Mouse (Mus musculus) fat pad, adult 2 months (tissue): ENCODE data around the gene Cdcp1.
A peak's percentile ranks its signal among the peaks of the same experiment; 100 is the strongest.

ENCODE experiments used
- DNase-seq: peaks from one replicate; pipeline ENCODE4 v3.0.0-alpha.2; 2011; ENCODE audit warnings: low read depth, low spot score; ENCODE audit errors: extremely low read depth

Cdcp1 gene

DNA sequence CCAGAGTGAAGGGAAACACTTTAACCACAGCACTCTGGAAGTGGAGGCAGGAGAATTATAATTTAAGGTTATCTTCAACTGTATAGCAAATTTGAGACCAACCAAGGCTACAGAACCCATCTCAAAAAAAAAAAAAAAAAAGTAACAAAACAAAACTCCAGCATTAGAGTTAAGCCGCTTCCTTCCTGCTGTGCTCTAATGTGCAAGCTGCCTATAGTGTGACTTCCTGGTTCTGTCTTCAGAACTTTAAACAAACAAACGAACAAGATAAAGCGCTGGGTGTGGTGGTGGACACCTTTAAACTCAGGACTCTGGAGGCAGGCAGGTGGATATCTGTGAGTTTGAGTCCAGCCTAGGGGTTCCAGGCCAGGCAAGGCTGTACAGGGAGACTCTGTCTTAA lies 63.8 kb downstream of the Cdcp1 start:
- DNase-seq, result no peak

DNA sequence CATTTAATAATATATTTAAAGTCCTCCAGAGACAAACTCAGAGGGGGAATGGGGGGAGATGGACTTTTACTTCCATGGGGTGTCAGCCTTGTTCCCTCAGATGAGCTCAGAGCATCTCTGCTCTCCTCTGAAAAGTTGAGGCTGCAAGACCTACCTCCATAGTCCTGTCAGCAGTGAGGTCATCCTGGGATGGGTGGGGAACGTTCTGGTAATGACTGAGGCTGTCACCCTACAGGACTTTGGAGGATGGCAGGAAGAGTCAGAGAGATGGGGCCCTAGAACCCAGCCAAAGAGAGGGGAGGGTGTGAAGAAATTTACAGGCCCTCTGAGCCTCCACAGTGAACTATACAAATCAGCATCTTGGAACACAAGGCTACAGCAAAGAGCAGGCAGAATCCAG lies 64.3 kb downstream of the Cdcp1 start:
- DNase-seq, result no peak

DNA sequence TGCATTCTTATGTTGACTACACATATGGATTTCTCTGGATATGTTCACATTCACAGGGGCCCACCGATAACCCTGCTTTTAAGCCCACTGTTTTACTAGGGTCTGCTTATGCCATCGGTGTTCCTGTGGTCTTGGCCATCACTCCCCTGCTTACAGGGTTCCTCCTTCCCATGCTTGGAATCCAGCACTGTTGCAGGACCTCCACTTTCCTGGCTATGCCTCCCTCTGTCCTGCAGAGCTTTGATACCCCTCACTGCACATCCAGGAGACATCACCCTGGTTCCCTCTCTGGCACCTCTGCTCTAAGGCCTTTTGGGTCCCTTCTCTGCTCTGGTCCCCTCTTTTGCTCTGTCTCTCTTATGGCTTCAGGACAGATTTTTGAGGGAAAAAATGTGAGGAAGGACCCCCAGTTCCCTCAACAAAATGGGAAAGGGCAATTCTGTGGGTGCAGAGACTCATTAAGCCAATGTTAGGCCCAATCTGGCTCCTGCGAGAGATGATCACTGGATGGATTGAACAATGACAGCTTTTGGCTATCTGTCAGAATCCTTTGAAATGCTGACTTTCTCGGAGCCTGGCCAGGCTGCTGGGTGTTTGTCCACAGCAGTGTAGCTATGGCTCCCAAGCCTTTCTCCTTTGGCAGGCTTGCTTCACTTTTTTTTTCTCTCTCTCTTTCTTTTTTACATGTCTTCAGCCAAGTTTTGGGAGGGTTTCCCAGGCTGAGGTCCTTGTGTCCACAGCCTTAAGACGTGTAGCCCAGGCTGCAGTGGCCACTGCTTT lies 65.4 kb downstream of the Cdcp1 start, which contains the start of gene Clec3b:
Gene Clec3b (plus strand): TSS at position 706 of the 780 bp plus-strand sequence.
- DNase-seq, result no peak

DNA sequence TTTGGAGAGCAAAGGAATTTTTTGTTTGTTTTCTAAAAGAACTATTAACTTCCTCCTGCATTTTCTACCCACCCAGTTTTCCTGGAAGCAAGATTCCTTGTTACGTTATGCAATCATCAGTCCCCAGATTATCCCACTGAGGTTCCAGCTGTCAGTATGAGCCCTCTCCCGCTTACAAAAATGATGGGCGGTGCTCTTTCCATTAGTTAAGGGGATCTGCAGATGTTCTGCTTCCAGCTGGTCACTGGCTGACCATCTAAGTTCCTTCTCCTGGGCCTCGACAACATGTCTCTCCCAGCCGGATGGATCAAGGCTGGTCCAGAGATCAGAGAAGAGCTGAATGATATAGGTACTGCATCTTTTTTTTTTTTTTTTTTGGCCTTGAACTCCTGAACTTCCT lies 67.4 kb downstream of the Cdcp1 start:
- DNase-seq, result no peak

DNA sequence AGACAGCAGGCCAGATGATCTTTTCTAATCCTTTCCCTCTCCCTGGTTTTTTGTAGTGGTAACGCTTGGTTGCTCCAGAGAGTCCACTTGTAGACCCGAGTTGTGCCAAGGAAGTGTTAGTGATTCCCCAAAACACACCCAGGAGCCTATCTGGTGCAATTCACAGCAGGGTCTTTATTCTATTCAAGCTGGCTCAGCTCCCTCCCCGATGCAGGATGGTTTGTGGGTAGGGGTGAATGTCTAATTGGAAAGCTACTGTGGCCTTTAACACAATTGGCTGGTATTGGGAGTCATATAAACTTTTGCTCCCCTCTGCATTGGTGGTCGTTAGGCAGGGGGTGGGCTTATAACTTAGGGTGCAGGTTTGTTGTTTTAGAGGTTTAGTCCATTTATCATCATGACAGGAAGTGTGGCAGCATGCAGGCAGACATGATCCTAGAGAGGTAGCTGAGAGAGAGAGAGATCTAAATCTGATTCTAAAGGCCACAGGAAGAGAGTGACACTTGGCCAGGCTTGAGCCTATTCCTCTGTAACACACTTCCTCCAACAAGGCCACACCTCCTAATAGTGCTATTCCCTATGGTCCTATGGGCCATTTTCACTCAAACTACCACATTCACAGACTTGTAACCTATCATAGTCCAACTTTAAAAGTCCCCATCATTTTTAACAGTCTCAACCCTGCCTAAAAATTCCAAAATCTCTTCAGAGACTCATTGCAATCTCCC lies 75.8 kb downstream of the Cdcp1 start:
- DNase-seq, result no peak

DNA sequence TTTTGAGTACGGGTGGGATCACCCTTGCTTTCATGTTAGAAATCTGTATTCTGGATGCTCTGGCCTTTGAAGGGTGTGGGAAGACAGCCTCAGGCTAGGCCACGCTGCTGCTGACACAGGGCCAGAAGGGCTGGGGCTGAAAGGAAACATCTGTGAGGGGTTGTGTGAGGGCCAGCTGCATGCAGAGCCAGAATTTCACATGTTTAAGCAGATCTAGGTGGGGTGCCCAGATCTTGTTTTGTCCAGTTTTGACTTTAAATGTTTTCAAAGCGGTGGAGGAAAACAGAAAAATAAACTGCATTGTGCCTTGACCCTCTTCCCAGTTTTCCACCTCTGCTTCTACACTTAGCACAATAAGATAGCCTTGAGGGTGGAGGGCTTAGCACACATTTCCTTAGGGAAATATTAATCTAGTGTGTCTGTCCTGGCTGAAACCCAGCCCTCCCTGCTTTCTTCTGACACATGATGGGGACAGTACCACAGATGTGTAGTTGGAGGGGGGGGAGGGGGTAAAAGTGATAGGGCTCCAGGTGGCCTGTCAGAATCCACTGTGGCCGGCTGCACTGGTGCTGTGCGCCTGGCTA lies 76.9 kb downstream of the Cdcp1 start:
- DNase-seq, result no peak

DNA sequence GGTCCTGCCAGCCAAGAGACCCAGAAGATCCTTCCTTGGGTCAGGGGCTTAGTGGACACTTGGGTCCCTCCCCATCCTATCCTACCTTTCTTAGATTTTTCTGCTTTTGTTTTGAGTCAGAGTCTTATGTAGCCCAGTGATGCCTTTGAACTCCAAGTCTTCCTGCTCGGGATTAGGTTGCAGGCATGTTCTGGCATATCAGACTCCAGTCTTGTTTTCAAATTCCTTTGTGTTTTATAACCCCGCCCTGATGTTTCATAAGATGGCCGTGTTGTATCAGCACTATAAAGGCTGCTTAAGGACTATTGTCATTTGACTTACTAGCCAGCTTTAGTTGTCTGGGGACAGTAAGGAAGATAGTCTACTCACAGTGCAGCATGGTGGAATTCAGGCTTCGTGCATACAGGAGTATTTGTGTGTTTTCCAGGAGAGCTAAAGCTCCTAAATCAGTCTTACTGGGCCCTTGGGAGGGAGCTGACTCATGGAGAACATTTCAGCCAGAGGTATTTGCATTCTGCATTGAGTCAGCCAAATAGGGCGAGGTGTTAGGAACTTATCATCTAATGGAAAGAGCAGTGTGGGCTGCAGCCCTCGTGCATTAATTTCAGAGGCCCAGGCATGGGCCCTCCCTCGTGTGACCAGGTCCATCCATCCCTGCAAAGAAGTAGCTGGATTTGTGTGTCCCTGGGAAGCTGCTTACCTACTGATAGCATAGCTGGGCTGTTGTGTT lies 78.7 kb downstream of the Cdcp1 start:
- DNase-seq, result peak; percentile 71

DNA sequence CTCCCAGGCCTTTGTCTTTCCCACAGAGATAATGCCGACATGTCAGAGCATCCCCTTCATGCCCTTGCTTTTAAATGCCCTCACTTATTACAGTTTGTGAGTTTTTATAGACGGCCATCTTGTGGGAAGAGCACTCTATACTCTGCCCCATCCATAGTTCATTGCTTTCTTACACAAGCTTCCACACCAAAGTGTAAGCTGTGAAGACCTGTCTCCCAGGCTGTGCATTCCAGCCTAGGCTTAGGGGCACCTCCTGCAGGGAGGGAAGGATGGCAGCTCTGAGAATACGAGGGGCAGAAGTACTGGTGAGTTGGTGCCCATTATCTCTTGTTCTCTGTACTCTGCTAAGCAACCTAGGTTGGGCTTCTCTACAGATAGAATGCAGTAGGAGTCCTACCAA lies 82.8 kb downstream of the Cdcp1 start:
- no peak for DNase-seq

DNA sequence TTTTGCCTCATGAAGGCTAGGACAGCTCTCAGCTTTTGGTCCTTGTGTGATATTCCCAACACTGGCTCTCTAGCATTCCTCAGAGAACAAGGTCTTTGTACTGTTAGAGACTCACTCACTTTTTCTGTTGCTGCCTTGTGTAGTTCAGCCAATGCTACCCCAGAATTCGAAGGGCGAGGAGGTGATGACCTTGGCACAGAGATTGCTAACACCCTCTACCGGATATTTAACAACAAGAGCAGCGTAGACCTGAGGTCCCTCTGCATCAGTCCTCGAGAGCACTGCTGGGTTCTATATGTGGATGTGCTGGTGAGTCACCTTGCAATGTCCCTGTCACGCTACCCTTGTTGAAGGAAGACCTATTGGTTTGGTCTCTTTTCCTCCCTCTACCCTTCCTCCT lies 88.2 kb downstream of the Cdcp1 start:
- DNase-seq, result no peak

DNA sequence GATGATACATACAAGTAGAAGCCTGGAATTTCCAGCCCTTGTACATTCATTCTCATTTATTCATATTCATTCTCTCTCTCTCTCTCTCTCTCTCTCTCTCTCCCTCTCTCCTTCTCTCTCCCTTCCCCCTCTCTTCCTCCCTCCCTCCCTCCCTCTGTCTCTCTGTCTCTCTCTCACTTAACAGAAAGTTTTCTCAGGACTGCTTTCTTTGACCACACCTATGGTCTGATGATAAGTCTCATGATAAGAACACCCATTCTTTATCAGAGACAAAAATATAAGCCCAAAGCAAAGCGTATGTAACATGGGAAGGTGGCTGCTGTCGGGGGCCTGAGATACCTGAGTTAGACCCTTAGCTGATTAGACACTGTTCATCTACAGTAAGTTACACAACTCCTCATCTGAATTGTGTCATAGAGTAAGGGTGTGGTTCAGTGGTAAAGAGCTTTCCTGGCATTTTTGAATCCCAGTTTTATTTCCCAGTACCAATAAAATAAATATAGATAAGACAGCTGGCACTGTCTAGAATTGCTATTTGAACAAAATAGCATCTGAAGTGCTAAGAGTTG lies 91.3 kb downstream of the Cdcp1 start:
- no peak for DNase-seq

DNA sequence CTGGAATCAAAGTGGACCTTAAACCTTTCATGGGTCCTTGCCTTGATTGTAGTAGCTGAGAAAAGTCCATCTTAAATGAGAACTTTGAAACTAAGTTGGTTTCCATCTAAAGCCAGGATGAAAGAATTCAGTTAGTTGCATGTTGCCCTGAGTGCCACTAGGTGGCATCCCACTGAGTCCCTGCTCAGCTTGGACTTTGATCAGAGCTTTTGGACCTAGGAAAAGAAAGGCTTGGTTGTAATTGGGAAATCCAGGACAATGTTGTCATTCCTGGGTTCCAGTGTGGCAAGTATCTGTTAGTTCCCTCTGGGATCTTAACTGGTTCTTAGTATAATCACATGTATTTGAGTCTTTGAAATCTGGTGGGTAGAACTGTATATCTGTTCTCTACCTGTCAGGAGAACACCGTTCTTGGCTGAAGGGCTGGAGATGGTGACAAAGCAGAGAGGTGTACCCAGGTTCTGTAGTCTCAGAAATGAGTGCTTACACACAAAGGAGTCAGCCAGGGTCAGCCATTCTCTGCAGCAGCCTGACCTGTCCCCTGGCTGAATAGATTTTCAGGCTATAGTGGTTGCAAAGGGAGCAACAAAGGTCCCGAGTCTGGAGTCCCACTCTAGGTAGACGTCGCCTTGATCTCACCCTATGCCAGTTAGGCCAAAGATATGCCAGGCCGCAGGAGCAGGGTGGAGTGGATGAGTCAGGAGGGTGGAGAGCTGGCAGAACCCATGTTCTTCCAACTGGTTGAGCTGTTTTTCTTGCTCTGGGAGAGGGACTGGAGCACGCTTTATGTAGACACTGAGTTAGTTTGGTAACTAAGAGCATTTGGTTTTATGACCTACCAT lies 92.0 kb downstream of the Cdcp1 start:
- no peak for DNase-seq

DNA sequence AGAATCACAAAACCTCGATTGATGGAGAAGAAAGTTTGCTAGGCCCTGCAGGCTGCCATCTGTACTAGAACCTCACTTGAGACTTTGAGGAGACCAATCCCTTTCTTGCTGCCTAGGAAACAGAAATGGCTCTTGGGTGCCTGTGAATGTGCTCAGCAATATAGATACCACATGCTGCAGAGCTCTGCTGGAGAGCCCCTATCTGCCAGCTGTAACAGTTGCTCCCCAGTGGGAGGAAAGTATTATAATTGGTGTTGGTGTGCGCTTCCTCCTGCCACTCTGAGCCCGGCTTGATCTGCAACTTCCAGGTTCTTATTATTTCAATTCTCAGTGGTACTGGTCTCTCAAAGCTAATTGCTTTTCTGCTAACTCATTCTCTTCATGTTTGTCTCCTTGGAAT lies 92.8 kb downstream of the Cdcp1 start:
- DNase-seq, result no peak
